Mouse (Mus musculus) embryonic fibroblast, embryonic 13.5 days (primary cell): Measurements from ENCODE around the gene Kptn. TPM values are rescaled to one million over a fixed set of nuclear protein-coding genes. Genes with fewer than 3 reads are reported as not detected.

Experiments
- H3K27ac ChIP-seq: 2 replicates; pipeline ENCODE4 v1.5.1; 2012; ENCODE audit warnings: low read length, control low read depth, inconsistent platforms; ENCODE audit not compliant: insufficient read depth
- H3K4me1 ChIP-seq: 2 replicates; pipeline ENCODE4 v1.6.1; 2011; ENCODE audit warnings: low read length; ENCODE audit not compliant: control insufficient read depth, insufficient read depth
- H3K4me3 ChIP-seq: 2 replicates; pipeline ENCODE4 v1.5.1; 2011; ENCODE audit warnings: mild to moderate bottlenecking, control low read depth, low read length; ENCODE audit not compliant: insufficient read depth
- CTCF ChIP-seq: IDR thresholded peaks from 2 replicates; pipeline ENCODE4 v1.5.1; 2011; ENCODE audit warnings: mild to moderate bottlenecking, control low read depth, low read length, moderate library complexity, borderline replicate concordance; ENCODE audit not compliant: insufficient read depth
- POLR2A ChIP-seq: IDR thresholded peaks from 2 replicates; pipeline ENCODE4 v1.6.1; 2011; ENCODE audit warnings: low read depth, mild to moderate bottlenecking, control low read depth, low read length, moderate library complexity
- polyA plus RNA-seq: library from polyadenylated mRNA; stranded (reverse); fragments of >200 nt; gene quantifications from 2 replicates; pipeline ENCODE4 v1.2.4, GENCODE M21; 2011; ENCODE audit warnings: low read depth; ENCODE audit not compliant: missing spikeins, insufficient read length

The Kptn gene
- polyA plus RNA-seq, 1 experiment = 13.9 TPM

GRCm38 (mm10) chr7:16117100-16117499 lies 2.6 kb upstream of the Kptn start:
- TF ChIP-seq CTCF (no peak), POLR2A (no peak)
- Histone ChIP-seq H3K4me1 (no peaks in the 10 kb centered on the region), H3K4me3 (no peak overlapping the region), H3K27ac (no peak overlapping the region)

DNA sequence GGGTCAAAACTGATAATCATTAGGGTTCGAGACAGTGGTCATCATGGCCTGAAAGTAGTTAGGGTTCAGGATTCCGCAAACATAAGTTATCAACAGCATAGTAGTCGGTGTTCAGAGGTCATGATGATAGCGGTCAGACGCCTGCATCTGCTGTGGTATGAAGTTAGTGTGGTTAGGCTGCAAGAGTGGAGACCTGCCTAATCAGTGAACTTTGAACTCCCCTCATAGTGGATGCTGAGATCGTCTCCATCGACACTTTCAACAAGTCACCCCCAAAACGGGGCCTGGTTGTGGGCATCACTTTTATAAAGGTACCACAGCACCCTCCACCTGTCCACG lies 536 bp downstream of the Kptn start:
- H3K4me1 ChIP-seq = no peaks in the 10 kb centered on the region
- no peak overlapping the region for H3K27ac ChIP-seq
- TF ChIP-seq CTCF (no peak), POLR2A (no peak)
- H3K4me3 ChIP-seq = peak overlapping the region; percentile 74

DNA sequence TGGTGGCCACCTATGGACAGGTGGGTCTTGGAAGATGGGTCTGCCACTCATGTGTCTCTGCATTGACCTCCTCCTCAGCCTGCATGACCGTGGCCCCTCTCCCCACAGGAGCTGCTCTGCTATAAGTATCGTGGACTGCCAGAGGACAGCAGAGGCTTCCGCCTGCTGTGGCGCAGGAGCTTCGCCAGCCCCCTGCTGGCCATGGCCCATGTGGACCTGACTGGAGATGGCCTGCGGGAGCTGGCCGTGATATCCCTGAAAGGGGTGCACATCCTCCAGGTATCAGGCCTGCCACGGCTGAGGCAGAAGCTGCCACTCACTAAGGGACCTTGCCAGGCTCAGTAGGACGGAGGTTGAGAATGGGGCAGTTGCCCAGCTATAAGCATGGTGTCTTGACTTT lies 6.1 kb downstream of the Kptn start:
- Histone ChIP-seq H3K27ac (no peak overlapping the region), H3K4me1 (no peaks in the 10 kb centered on the region), H3K4me3 (no peak overlapping the region)
- no peak for TF ChIP-seq POLR2A
- TF ChIP-seq CTCF = no peak

DNA sequence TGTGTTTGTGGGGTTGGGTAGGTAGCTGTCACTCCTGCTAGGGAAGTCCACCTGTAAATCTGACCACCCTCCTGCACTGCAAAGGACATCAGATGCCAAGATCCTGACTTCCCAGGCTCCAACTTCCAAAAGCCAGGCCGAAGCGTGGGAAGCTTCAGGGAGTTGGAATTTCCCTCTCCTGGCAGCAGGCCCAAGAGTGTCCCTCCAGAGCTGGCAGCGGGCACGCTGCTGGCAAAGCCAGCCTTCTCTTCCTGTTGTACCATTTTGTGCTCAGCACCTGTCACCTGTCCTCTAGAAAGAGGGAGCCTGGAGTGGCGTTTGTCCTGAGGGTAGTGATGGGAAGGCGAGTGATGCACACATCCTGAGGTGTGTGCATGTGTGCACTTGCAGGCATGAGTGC lies 8.6 kb downstream of the Kptn start:
- TF ChIP-seq POLR2A (no peak), CTCF (no peak)
- Histone ChIP-seq H3K27ac (no peak overlapping the region), H3K4me1 (no peaks in the 10 kb centered on the region), H3K4me3 (no peak overlapping the region)

DNA sequence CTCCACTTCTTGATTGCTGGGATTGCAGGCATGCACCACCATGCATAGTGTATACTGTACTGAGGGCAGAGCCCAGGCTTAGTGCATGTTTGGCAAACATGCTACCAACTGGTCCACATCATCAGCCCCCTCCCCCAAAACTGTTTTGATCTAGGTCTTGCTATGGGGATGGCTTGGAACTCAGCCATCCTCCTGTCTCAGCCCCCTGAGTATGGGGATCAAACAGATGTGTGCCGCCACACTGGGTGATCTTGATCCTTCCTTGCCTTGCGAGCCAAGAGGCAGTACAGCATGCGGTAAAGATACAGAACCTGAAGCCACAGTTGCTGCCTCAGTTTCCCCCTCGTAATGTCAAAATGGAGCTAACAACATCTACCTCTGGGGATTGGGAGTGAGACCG lies 9.2 kb downstream of the Kptn start:
- Histone ChIP-seq H3K27ac (no peak overlapping the region), H3K4me3 (no peak overlapping the region), H3K4me1 (no peaks in the 10 kb centered on the region)
- no peak for TF ChIP-seq POLR2A
- no peak for TF ChIP-seq CTCF

GRCm38 (mm10) chr7:16129421-16129845 lies 9.7 kb downstream of the Kptn start, which contains the start of gene Slc8a2:
Slc8a2 (plus strand) TSS chr7:16129826.
- TF ChIP-seq POLR2A (no peak), CTCF (no peak)
- H3K4me3 ChIP-seq = peak within 1 kb of the TSS; percentile 1; the same call in 1 of the 2 replicates
- no peaks in the 10 kb centered on the region for H3K4me1 ChIP-seq
- H3K27ac ChIP-seq = no peak within 1 kb of the TSS

DNA sequence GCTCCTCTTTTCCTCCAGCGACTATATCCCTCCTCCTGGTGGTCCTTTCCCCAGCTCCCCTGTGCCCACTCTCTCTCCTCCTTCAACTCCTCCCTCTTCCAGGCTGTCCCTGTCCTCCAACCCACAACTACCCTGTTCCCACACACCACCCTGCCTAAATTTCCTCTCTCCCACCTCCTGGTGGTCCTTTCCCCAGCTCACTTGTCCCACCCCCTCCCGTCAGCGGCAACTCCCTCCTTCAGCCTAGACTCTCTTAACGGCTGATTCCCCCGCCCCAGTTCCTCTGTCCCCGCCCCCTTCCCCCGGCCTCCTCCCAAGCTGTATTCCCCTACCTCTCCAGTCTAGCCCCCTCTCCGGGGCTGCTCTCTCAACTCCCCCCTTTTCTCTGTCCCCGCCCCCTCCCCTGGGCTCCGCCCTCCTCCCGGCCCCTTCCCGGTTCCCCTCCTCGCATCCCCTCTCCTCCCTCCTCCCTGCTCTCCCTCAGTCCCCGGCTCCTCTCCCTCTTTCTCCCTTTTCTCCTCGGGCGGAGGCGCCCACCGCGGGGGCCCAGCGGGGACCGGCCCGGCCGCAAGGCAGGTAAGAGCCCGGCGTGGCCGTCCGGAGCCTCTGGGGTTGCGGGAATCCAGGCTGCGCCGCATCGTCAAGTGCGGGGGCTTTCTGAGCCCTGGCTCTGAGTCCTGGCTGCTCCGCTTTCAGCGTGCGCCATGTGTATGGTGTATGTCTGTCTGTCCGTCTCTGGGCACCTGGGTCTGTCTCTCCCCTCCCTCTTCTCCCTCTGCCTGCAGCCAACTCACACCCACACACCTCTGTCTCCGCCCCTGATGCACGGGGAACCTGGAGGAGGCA lies 10.4 kb downstream of the Kptn start:
- Histone ChIP-seq H3K4me3 (peak overlapping the region; percentile 1; the same call in 1 of the 2 replicates), H3K27ac (no peak overlapping the region), H3K4me1 (no peaks in the 10 kb centered on the region)
- no peak for TF ChIP-seq CTCF
- TF ChIP-seq POLR2A = no peak

GRCm38 (mm10) chr7:16130956-16131634 lies 11.4 kb downstream of the Kptn start:
- Histone ChIP-seq H3K27ac (no peak overlapping the region), H3K4me3 (no peak overlapping the region), H3K4me1 (no peaks in the 10 kb centered on the region)
- TF ChIP-seq CTCF (no peak), POLR2A (no peak)

GRCm38 (mm10) chr7:16132161-16132581 lies 12.5 kb downstream of the Kptn start:
- TF ChIP-seq CTCF (no peak), POLR2A (no peak)
- Histone ChIP-seq H3K4me1 (no peaks in the 10 kb centered on the region), H3K4me3 (no peak overlapping the region), H3K27ac (no peak overlapping the region)

DNA sequence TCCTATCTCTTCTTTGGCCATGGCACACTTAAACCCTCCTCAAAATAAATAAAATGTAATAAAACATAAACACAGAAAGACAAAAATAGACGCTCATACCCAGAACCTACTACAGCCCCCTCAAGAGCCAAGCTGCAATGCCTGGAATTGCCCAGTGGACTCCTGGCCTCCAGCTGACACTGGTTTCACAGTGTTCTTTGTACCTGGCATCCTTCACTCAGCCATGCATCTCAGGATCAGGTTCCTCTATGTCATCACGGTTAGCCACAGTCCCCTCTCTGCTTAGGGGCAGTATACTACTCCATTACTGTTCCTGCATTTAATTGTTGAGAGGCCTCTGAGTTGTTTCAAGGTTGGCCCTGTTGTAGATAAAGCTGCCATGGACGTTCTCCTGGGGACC lies 13.2 kb downstream of the Kptn start:
- Histone ChIP-seq H3K27ac (no peak overlapping the region), H3K4me3 (no peak overlapping the region), H3K4me1 (no peaks in the 10 kb centered on the region)
- no peak for TF ChIP-seq CTCF
- TF ChIP-seq POLR2A = no peak
